Mouse (Mus musculus) CH12.LX (cell line): ENCODE measurements at regions not wholly inside any gene's neighbourhood (a gene's known extent, or its start where the extent isn't known, plus 50 kb on each side); places are given as distances from the start of the nearest gene placed in this dataset.

Source experiments
- DNase-seq: peaks from one replicate; pipeline ENCODE4 v3.0.0-alpha.2; 2013; ENCODE audit errors: extremely low read depth
- H3K27ac ChIP-seq: 2 replicates; pipeline ENCODE4 v1.5.1; 2012; ENCODE audit warnings: low read depth, mild to moderate bottlenecking, control low read depth, moderate library complexity; ENCODE audit not compliant: insufficient read depth
- H3K27me3 ChIP-seq: replicated peaks from 2 replicates; pipeline ENCODE3; 2012; ENCODE audit warnings: inconsistent platforms
- H3K36me3 ChIP-seq, 2 experiments: replicated peaks in 1 of 2; 2 replicates each; pipeline versions ENCODE3 to v1.6.1; 2012; ENCODE audit warnings: inconsistent platforms in 1 of 2, low read length in 1 of 2, mild to moderate bottlenecking in 1 of 2, mixed read lengths in 1 of 2, moderate library complexity in 1 of 2; ENCODE audit not compliant: control insufficient read depth in 1 of 2, insufficient read depth in 1 of 2
- H3K4me1 ChIP-seq, 2 experiments: 2 replicates each; pipeline ENCODE4 v1.6.1; 2012; ENCODE audit warnings: inconsistent platforms in 1 of 2, moderate library complexity in 1 of 2; ENCODE audit not compliant: insufficient read depth in 2 of 2, control insufficient read depth in 1 of 2
- H3K4me2 ChIP-seq: 2 replicates; pipeline ENCODE4 v1.6.1; 2012; ENCODE audit warnings: low read depth, mild to moderate bottlenecking, control low read depth; ENCODE audit not compliant: poor library complexity, insufficient read depth, severe bottlenecking
- H3K4me3 ChIP-seq, 3 experiments: fragments of 150-350 bp in 1 of 3; sonication (generic) in 1 of 3; replicated peaks in 1 of 3; 2 replicates each; pipeline versions ENCODE3 to v1.5.1; 2011 to 2012; ENCODE audit warnings: low read depth in 2 of 3, low read length in 2 of 3, mild to moderate bottlenecking in 2 of 3, moderate library complexity in 2 of 3, control low read depth in 1 of 3, improper control_type of control experiment in 1 of 3, inconsistent platforms in 1 of 3, mixed read lengths in 1 of 3; ENCODE audit not compliant: poor library complexity in 1 of 3
- H3K79me2 ChIP-seq: replicated peaks from 2 replicates; pipeline ENCODE4 v1.6.1; 2012; ENCODE audit warnings: mild to moderate bottlenecking, moderate library complexity; ENCODE audit not compliant: control insufficient read depth, poor library complexity, insufficient read depth, severe bottlenecking; ENCODE audit errors: extremely low read depth
- H3K9ac ChIP-seq: 2 replicates; pipeline ENCODE4 v1.6.1; 2012; ENCODE audit warnings: low read depth, mild to moderate bottlenecking, control low read depth, moderate library complexity; ENCODE audit not compliant: insufficient read depth
- H3K9me3 ChIP-seq: replicated peaks from 2 replicates; pipeline ENCODE3; 2012; ENCODE audit warnings: low read length, inconsistent platforms, mixed read lengths
- CHD1 ChIP-seq: IDR thresholded peaks from 2 replicates; pipeline ENCODE4 v1.6.1; 2012; ENCODE audit warnings: low read depth, low read length, improper control_type of control experiment, inconsistent platforms
- CHD2 ChIP-seq: IDR thresholded peaks from 2 replicates; pipeline ENCODE4 v1.6.1; 2011; ENCODE audit warnings: low read length, improper control_type of control experiment
- CTCF ChIP-seq, 2 experiments: IDR thresholded peaks in 1 of 2; conservative IDR thresholded peaks in 1 of 2; 2 replicates each; pipeline ENCODE4 v1.5.1; 2011 to 2012; ENCODE audit warnings: low read depth in 2 of 2, low read length in 2 of 2, improper control_type of control experiment in 1 of 2, inconsistent platforms in 1 of 2, mild to moderate bottlenecking in 1 of 2, moderate library complexity in 1 of 2
- E2F4 ChIP-seq: IDR thresholded peaks from 2 replicates; pipeline ENCODE4 v1.6.1; 2011; ENCODE audit warnings: low read depth, low read length, improper control_type of control experiment; ENCODE audit not compliant: insufficient replicate concordance
- EP300 ChIP-seq: IDR thresholded peaks from 2 replicates; pipeline ENCODE4 v1.6.1; 2011; ENCODE audit warnings: low read length, improper control_type of control experiment
- HCFC1 ChIP-seq: IDR thresholded peaks from 2 replicates; pipeline ENCODE4 v1.6.1; 2012; ENCODE audit warnings: low read depth, mild to moderate bottlenecking, inconsistent platforms, low read length, improper control_type of control experiment
- JUN ChIP-seq: IDR thresholded peaks from 2 replicates; pipeline ENCODE4 v1.6.1; 2011; ENCODE audit warnings: low read depth, mild to moderate bottlenecking, low read length, improper control_type of control experiment, moderate library complexity; ENCODE audit not compliant: insufficient read depth
- JUND ChIP-seq: conservative IDR thresholded peaks from 2 replicates; pipeline ENCODE4 v1.6.1; 2011; ENCODE audit warnings: low read depth, low read length, improper control_type of control experiment
- KAT2A ChIP-seq: IDR thresholded peaks from 2 replicates; pipeline ENCODE4 v1.6.1; 2012; ENCODE audit warnings: low read length, improper control_type of control experiment, inconsistent platforms; ENCODE audit not compliant: insufficient replicate concordance
- MAFK ChIP-seq: IDR thresholded peaks from 2 replicates; pipeline ENCODE4 v1.6.1; 2011; ENCODE audit warnings: low read length, improper control_type of control experiment; ENCODE audit not compliant: insufficient replicate concordance
- MAX ChIP-seq: IDR thresholded peaks from 2 replicates; pipeline ENCODE4 v1.6.1; 2011; ENCODE audit warnings: low read length, improper control_type of control experiment
- MAZ ChIP-seq: IDR thresholded peaks from 2 replicates; pipeline ENCODE4 v1.6.1; 2012; ENCODE audit warnings: low read depth, mild to moderate bottlenecking, inconsistent platforms, low read length, improper control_type of control experiment, moderate library complexity
- MEF2A ChIP-seq: IDR thresholded peaks from 2 replicates; pipeline ENCODE4 v1.6.1; 2014; ENCODE audit warnings: low read depth, mild to moderate bottlenecking, inconsistent platforms, low read length, improper control_type of control experiment, borderline replicate concordance
- MXI1 ChIP-seq: IDR thresholded peaks from 2 replicates; pipeline ENCODE4 v1.6.1; 2011; ENCODE audit warnings: mild to moderate bottlenecking, low read depth, low read length, improper control_type of control experiment
- MYC ChIP-seq: IDR thresholded peaks from 2 replicates; pipeline ENCODE4 v1.6.1; 2011; ENCODE audit warnings: low read depth, mild to moderate bottlenecking, improper control_type of control experiment, low read length
- NELFE ChIP-seq: IDR thresholded peaks from 2 replicates; pipeline ENCODE4 v1.6.1; 2011; ENCODE audit warnings: low read depth, low read length, improper control_type of control experiment
- NRF1 ChIP-seq: IDR thresholded peaks from 2 replicates; pipeline ENCODE4 v1.6.1; 2014; ENCODE audit warnings: low read depth, mild to moderate bottlenecking, inconsistent platforms, low read length, improper control_type of control experiment, moderate library complexity
- PAX5 ChIP-seq: IDR thresholded peaks from 2 replicates; pipeline ENCODE4 v1.6.1; 2012; ENCODE audit warnings: low read length, inconsistent platforms, mixed read lengths
- POLR2A ChIP-seq: IDR thresholded peaks from 2 replicates; pipeline ENCODE4 v1.6.1; 2011; ENCODE audit warnings: low read depth, mild to moderate bottlenecking, improper control_type of control experiment, low read length
- POLR2AphosphoS2 ChIP-seq: IDR thresholded peaks from 2 replicates; pipeline ENCODE4 v1.6.1; 2011; ENCODE audit warnings: low read depth, low read length, improper control_type of control experiment
- TBP ChIP-seq: conservative IDR thresholded peaks from 2 replicates; pipeline ENCODE4 v1.6.1; 2011; ENCODE audit warnings: low read depth, low read length, improper control_type of control experiment
- USF2 ChIP-seq: conservative IDR thresholded peaks from 2 replicates; pipeline ENCODE4 v1.6.1; 2011; ENCODE audit warnings: low read depth, low read length, improper control_type of control experiment
- ZC3H11A ChIP-seq: IDR thresholded peaks from 2 replicates; pipeline ENCODE4 v1.6.1; 2012; ENCODE audit warnings: low read depth, mild to moderate bottlenecking, inconsistent platforms, low read length, improper control_type of control experiment
- ZKSCAN1 ChIP-seq: IDR thresholded peaks from 2 replicates; pipeline ENCODE4 v1.6.1; 2012; ENCODE audit warnings: low read depth, inconsistent platforms, low read length, improper control_type of control experiment, borderline replicate concordance
- ZMIZ1 ChIP-seq: IDR thresholded peaks from 2 replicates; pipeline ENCODE4 v1.6.1; 2012; ENCODE audit warnings: low read depth, mild to moderate bottlenecking, inconsistent platforms, low read length, improper control_type of control experiment
- ZNF384 ChIP-seq: IDR thresholded peaks from 2 replicates; pipeline ENCODE4 v1.6.1; 2012; ENCODE audit warnings: low read depth, low read length, improper control_type of control experiment, inconsistent platforms
- dilution Hi-C: fragments of 300-500 bp; cut with MboI; formaldehyde crosslinking; loops from 2 replicates; pipeline ENCODE4 v1.14.3; 2020; ENCODE audit warnings: low sequenced_read_pairs; ENCODE audit not compliant: extremely low pct_unique_long_range_greater_than_20kb, extremely low pct_ligation_motif_present
- in situ Hi-C: fragments of 300-500 bp; cut with MboI; formaldehyde crosslinking; loops from 3 replicates; pipeline ENCODE4 v1.14.3; 2019; ENCODE audit warnings: low sequenced_read_pairs, low pct_ligation_motif_present, low pct_unique_long_range_greater_than_20kb, mixed read lengths

GRCm38 (mm10) chr3:143722571-143722970 is 482.4 kb downstream of the Lmo4 start:
- dilution Hi-C loops, result no loop called here
- DNase-seq, result no peak
- Histone ChIP-seq H3K27ac (no peak overlapping the region), H3K27me3 (no peaks in the 10 kb centered on the region), H3K9ac (no peak overlapping the region), H3K9me3 (no peaks in the 10 kb centered on the region), H3K4me1 (no peaks in the 10 kb centered on the region), H3K36me3 (no peaks in the 10 kb centered on the region), H3K4me2 (no peak overlapping the region), H3K79me2 (no peaks in the 10 kb centered on the region), H3K4me3 (no peak overlapping the region)
- TF ChIP-seq E2F4 (no peak), ZNF384 (no peak), ZC3H11A (no peak), NRF1 (no peak), JUN (no peak), ZMIZ1 (no peak), NELFE (no peak), CHD2 (no peak), ZKSCAN1 (no peak), EP300 (no peak), MAFK (no peak), MAX (no peak), MAZ (no peak), HCFC1 (no peak), USF2 (no peak), MEF2A (no peak), POLR2AphosphoS2 (no peak)
- in situ Hi-C loops, result no loop called here

GRCm38 (mm10) chr3:143722082-143722481 is 482.9 kb downstream of the Lmo4 start:
- dilution Hi-C loops, result no loop called here
- TF ChIP-seq MYC, result no peak
- TF ChIP-seq ZC3H11A, result no peak
- no peak for TF ChIP-seq E2F4
- no peak for TF ChIP-seq MXI1
- TF ChIP-seq JUN, result no peak
- TF ChIP-seq MAX, result no peak
- no peak for TF ChIP-seq POLR2AphosphoS2
- no peak for TF ChIP-seq HCFC1
- no peak for TF ChIP-seq JUND
- TF ChIP-seq CTCF (conservative IDR thresholded peaks at IDR 0.05 in 1 of 2, IDR thresholded peaks at IDR 0.05 in 1 of 2; ENCODE audit: low read depth in 2 of 2, low read length in 2 of 2), result no peak
- TF ChIP-seq KAT2A, result no peak
- TF ChIP-seq POLR2A, result no peak
- no peak for TF ChIP-seq CHD2
- TF ChIP-seq CHD1, result no peak
- no peak for TF ChIP-seq TBP
- TF ChIP-seq PAX5, result no peak
- no peak for TF ChIP-seq ZNF384
- Histone ChIP-seq H3K4me1 (no peaks in the 10 kb centered on the region), H3K4me2 (no peak overlapping the region), H3K9ac (no peak overlapping the region), H3K27ac (no peak overlapping the region), H3K4me3 (no peak overlapping the region), H3K79me2 (no peaks in the 10 kb centered on the region), H3K36me3 (no peaks in the 10 kb centered on the region), H3K27me3 (no peaks in the 10 kb centered on the region), H3K9me3 (no peaks in the 10 kb centered on the region)
- in situ Hi-C loops, result no loop called here
- no peak for DNase-seq
